Mouse (Mus musculus): ENCODE measurements around the gene Ulk4. TPM values are rescaled to one million over a fixed set of nuclear protein-coding genes. Genes with fewer than 3 reads are reported as not detected.

Ulk4 gene
- total and polyA plus RNA-seq, 3 experiments: 26.6 to 31.1 TPM; not detected in 1

DNA sequence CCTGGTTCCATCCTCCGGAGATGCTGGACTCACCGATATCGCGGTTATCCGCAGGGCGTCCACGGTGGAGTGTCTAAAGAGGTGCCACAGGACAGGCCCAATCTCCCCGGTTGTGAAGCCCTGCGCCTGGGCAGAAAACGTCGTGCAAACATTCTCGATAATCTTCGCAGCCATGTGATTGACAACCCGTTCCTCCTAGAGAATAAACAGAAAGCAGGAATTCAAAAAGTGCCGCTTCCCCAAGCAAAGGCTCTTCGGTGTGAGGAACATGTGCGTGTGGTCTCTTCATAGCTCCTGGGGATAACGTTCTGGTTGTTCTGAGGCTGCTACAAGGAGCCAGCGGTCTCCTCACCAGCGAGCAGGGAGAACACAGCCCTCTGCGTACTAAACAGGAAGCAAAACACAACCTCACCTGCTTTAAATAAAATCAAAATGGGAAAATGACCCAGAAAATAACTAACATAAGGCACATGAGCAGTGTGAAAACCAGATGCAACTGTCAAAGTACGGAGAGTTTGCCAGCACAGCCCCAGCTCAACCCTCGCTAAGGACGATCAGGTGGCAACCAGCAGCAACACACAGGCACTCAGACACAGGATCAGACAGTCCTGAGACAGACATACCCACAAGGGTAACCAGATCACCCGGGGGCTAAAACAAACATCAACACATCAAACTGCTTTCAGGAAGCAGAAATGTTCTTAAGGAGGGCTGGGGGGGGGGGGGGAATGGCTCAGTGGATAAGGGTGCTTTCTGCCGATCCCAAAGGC, 84.2 kb downstream of the Ulk4 start:
- no peak for DNase-seq (ENCODE audit: low read depth, low spot score)
- no peak overlapping the region for H3K4me3 ChIP-seq (ENCODE audit: control insufficient read depth in 1 of 2, insufficient read depth in 1 of 2, low read depth in 2 of 2, low read length in 2 of 2)
- H3K27ac ChIP-seq (ENCODE audit: control insufficient read depth, low read depth, low read length): no peak overlapping the region
- TF ChIP-seq JUND (IDR thresholded peaks at IDR 0.05; ENCODE audit: low read depth, low read length): no peak
- TF ChIP-seq RCOR1 (IDR thresholded peaks at IDR 0.05; ENCODE audit: low read depth, low read length): no peak
- no peak for TF ChIP-seq TAL1 (IDR thresholded peaks at IDR 0.05; ENCODE audit: low read length)
- no peak for TF ChIP-seq RAD21 (IDR thresholded peaks at IDR 0.05; ENCODE audit: low read depth, low read length)
- TF ChIP-seq SIN3A (IDR thresholded peaks at IDR 0.05; ENCODE audit: low read length): no peak
- no peak for TF ChIP-seq NRF1 (IDR thresholded peaks at IDR 0.05; ENCODE audit: insufficient read depth, low read depth, low read length, poor library complexity, severe bottlenecking)
- no peak for TF ChIP-seq MAX (IDR thresholded peaks at IDR 0.05; ENCODE audit: low read length)
- TF ChIP-seq CHD1 (IDR thresholded peaks at IDR 0.05; ENCODE audit: low read depth, low read length): no peak
- no peak for TF ChIP-seq CHD2 (IDR thresholded peaks at IDR 0.05; ENCODE audit: low read length)
- H3K27me3 ChIP-seq (ENCODE audit: control insufficient read depth in 1 of 2, insufficient read depth in 2 of 2, low read length in 2 of 2): no peaks in the 10 kb centered on the region
- no peaks in the 10 kb centered on the region for H3K36me3 ChIP-seq (ENCODE audit: control insufficient read depth in 1 of 2, insufficient read depth in 2 of 2, low read length in 2 of 2)
- H3K79me2 ChIP-seq (ENCODE audit: control insufficient read depth, insufficient read depth, low read length, poor library complexity): no peaks in the 10 kb centered on the region
- H3K9me3 ChIP-seq (replicated peaks; ENCODE audit: insufficient read depth, low read length): no peaks in the 10 kb centered on the region
- H3K4me1 ChIP-seq (ENCODE audit: control insufficient read depth in 1 of 2, insufficient read depth in 2 of 2, low read length in 2 of 2): no peaks in the 10 kb centered on the region
- H3K9ac ChIP-seq (ENCODE audit: control insufficient read depth, low read depth, low read length, poor library complexity, severe bottlenecking): no peak overlapping the region

DNA sequence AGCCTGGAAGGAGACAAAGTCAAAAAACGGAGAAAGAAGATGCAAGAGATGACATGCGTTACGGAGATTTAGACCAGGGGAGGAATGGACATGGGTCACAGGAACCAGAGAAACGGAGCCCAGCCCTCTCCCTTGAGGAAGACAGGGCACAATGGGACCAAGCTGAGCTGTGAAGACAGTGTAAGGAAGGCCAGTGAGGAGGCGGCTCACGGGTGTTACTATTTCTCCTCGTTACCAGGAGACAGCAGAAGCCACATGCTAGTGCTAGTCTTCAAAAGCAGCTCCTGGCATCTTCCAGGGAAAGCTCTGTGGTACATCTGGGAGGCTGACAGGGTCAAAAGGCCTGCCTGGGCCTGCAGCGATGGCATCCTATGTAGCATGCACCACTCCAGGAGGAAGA, 89.2 kb downstream of the Ulk4 start:
- no peaks in the 10 kb centered on the region for H3K9me3 ChIP-seq (replicated peaks; ENCODE audit: insufficient read depth, low read length)
- DNase-seq (ENCODE audit: low read depth, low spot score): no peak
- no peaks in the 10 kb centered on the region for H3K79me2 ChIP-seq (ENCODE audit: control insufficient read depth, insufficient read depth, low read length, poor library complexity)
- TF ChIP-seq MEF2A (IDR thresholded peaks at IDR 0.05; ENCODE audit: extremely low read depth, insufficient replicate concordance, low read depth, low read length, poor library complexity, severe bottlenecking) (no peak), TAL1 (IDR thresholded peaks at IDR 0.05; ENCODE audit: low read length) (no peak), KAT2A (conservative IDR thresholded peaks at IDR 0.05; ENCODE audit: low read depth, low read length) (no peak), ELF1 (IDR thresholded peaks at IDR 0.05; ENCODE audit: low read depth, low read length) (no peak), USF2 (IDR thresholded peaks at IDR 0.05; ENCODE audit: borderline replicate concordance in 1 of 2, insufficient read depth in 1 of 2, low read depth in 1 of 2, low read length in 2 of 2) (no peak), CHD2 (IDR thresholded peaks at IDR 0.05; ENCODE audit: low read length) (no peak), EP300 (IDR thresholded peaks at IDR 0.05; ENCODE audit: low read depth in 1 of 2, low read length in 2 of 2) (no peak), MXI1 (IDR thresholded peaks at IDR 0.05; ENCODE audit: low read depth, low read length) (no peak), ZNF384 (IDR thresholded peaks at IDR 0.05; ENCODE audit: low read depth, low read length) (no peak), CHD1 (IDR thresholded peaks at IDR 0.05; ENCODE audit: low read depth, low read length) (no peak), JUND (IDR thresholded peaks at IDR 0.05; ENCODE audit: low read depth, low read length) (no peak), UBTF (IDR thresholded peaks at IDR 0.05; ENCODE audit: borderline replicate concordance, insufficient read depth, low read depth, low read length) (no peak), ZKSCAN1 (IDR thresholded peaks at IDR 0.05; ENCODE audit: low read depth, low read length) (no peak), HCFC1 (IDR thresholded peaks at IDR 0.05; ENCODE audit: low read depth, low read length) (no peak), GATA1 (IDR thresholded peaks at IDR 0.05; ENCODE audit: low read depth, low read length) (no peak), SMC3 (IDR thresholded peaks at IDR 0.05; ENCODE audit: low read depth, low read length) (no peak), RCOR1 (IDR thresholded peaks at IDR 0.05; ENCODE audit: low read depth, low read length) (no peak), E2F4 (IDR thresholded peaks at IDR 0.05; ENCODE audit: borderline replicate concordance, low read depth, low read length) (no peak), NELFE (IDR thresholded peaks at IDR 0.05; ENCODE audit: low read depth, low read length) (no peak)
- no peaks in the 10 kb centered on the region for H3K36me3 ChIP-seq (ENCODE audit: control insufficient read depth in 1 of 2, insufficient read depth in 2 of 2, low read length in 2 of 2)
- no peak overlapping the region for H3K27ac ChIP-seq (ENCODE audit: control insufficient read depth, low read depth, low read length)
- H3K4me3 ChIP-seq (ENCODE audit: control insufficient read depth in 1 of 2, insufficient read depth in 1 of 2, low read depth in 2 of 2, low read length in 2 of 2): no peak overlapping the region
- no peaks in the 10 kb centered on the region for H3K27me3 ChIP-seq (ENCODE audit: control insufficient read depth in 1 of 2, insufficient read depth in 2 of 2, low read length in 2 of 2)
- no peak overlapping the region for H3K9ac ChIP-seq (ENCODE audit: control insufficient read depth, low read depth, low read length, poor library complexity, severe bottlenecking)
- H3K4me1 ChIP-seq (ENCODE audit: control insufficient read depth in 1 of 2, insufficient read depth in 2 of 2, low read length in 2 of 2): no peaks in the 10 kb centered on the region
